Mouse (Mus musculus) hindbrain, embryonic 13.5 days (tissue): ENCODE results near the gene Myoz1. TPM values are rescaled to one million over a fixed set of nuclear protein-coding genes. Genes with fewer than 3 reads are reported as not detected.

Source experiments
- ATAC-seq: fragments of 200-750 bp; cut with Nextera tagmentation; 2 replicates; pipeline ENCODE4 v1.8.0; 2017; ENCODE audit warnings: moderate TSS enrichment; ENCODE audit not compliant: low FRiP score
- H3K27ac ChIP-seq: fragments of 300-500 bp; sonication (generic); 2 replicates; pipeline ENCODE4 v1.5.1; 2015; ENCODE audit warnings: inconsistent platforms, mild to moderate bottlenecking, moderate library complexity
- H3K27me3 ChIP-seq: fragments of 300-500 bp; sonication (generic); 2 replicates; pipeline ENCODE4 v1.6.1; 2015; ENCODE audit warnings: mild to moderate bottlenecking, inconsistent platforms
- H3K36me3 ChIP-seq: fragments of 300-500 bp; sonication (generic); 2 replicates; pipeline ENCODE4 v1.6.1; 2015; ENCODE audit warnings: mild to moderate bottlenecking, inconsistent platforms
- H3K4me1 ChIP-seq: fragments of 300-500 bp; sonication (generic); replicated peaks from 2 replicates; pipeline ENCODE4 v1.6.1; 2015; ENCODE audit warnings: inconsistent platforms
- H3K4me2 ChIP-seq: fragments of 300-500 bp; sonication (generic); 2 replicates; pipeline ENCODE4 v1.6.1; 2015; ENCODE audit warnings: inconsistent platforms, mild to moderate bottlenecking, moderate library complexity
- H3K4me3 ChIP-seq: fragments of 300-500 bp; sonication (generic); 2 replicates; pipeline ENCODE4 v1.5.1; 2015; ENCODE audit warnings: mild to moderate bottlenecking, inconsistent platforms
- H3K9ac ChIP-seq: fragments of 300-500 bp; sonication (generic); 2 replicates; pipeline ENCODE4 v1.6.1; 2015; ENCODE audit warnings: mild to moderate bottlenecking, inconsistent platforms
- H3K9me3 ChIP-seq: fragments of 300-500 bp; sonication (generic); 2 replicates; pipeline ENCODE4 v1.6.1; 2016; ENCODE audit warnings: inconsistent platforms
- WGBS: fragments of 180-500 bp; shearing (Covaris S2); methylation state at CpG from one replicate; pipeline ENCODE4 v1.1.7; 2015; 5-methylcytosine and 5-hydroxymethylcytosine counted together
- polyA plus RNA-seq: library from polyadenylated mRNA; unstranded; fragments of >200 nt; fragmentation: Nextera tagmentation; extraction: Ambion mirVana; gene quantifications from 2 replicates; pipeline ENCODE4 v1.2.1, GENCODE M21; 2015

Myoz1 gene
- polyA plus RNA-seq, 1 experiment from 2014 or later = 0.30 TPM

DNA sequence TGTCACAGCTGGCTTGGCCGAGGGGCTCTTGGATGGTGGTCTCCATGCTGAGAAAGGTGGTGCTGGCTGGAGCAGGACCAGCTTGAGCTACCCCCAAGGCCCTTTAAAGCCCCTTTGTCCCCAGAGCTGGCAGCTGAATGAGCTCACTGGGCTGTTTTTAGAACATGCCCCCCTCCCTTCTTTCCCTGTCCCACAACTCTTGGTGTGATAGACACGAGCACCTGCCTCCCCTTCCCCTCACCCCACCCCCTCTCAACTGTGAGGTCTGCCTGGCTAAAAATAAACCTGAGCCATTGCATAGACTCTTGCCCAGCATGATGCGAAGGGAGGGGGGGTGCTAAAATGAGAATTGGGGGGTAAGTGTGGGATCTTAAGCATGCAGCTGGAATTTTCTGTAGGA, 8.1 kb upstream of the Myoz1 start:
- H3K9ac ChIP-seq = 0 out of 2 replicates have a peak overlapping the region, but pooled peaks have one; percentile 19
- H3K4me3 ChIP-seq = no peak overlapping the region
- peaks cover 17% of the 10 kb centered on the region for H3K4me1 ChIP-seq
- H3K9me3 ChIP-seq = no peaks in the 10 kb centered on the region
- peaks cover 59% of the 10 kb centered on the region for H3K27me3 ChIP-seq
- no peak overlapping the region for H3K4me2 ChIP-seq
- WGBS = 52% methylated on average over 3 of the region's 3 CpGs
- ATAC-seq = no peak
- H3K27ac ChIP-seq = no peak overlapping the region
- H3K36me3 ChIP-seq = no peaks in the 10 kb centered on the region

DNA sequence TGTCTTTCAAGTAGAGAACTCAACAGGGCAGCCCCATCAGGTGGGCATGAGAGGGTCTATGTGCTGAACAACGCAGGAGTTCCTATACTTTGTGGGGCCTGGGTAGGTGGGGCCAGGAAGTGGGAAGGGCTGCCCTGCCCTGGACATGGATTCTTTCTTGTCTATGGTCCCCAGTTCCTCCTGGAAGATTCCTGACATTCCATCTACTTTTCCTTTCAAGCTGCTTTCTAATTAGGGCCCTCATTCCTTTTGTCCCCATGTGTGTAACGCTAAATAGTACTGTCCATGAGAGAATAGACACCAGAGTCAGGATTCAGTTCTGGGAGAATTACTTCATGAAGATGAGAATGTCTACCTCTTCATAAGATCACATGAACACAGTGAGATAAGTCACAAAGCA, 7.3 kb upstream of the Myoz1 start:
- Histone ChIP-seq H3K27ac (no peak overlapping the region), H3K9me3 (no peaks in the 10 kb centered on the region), H3K9ac (no peak overlapping the region), H3K36me3 (no peaks in the 10 kb centered on the region), H3K4me2 (no peak overlapping the region), H3K4me3 (no peak overlapping the region), H3K27me3 (peaks cover 53% of the 10 kb centered on the region), H3K4me1 (peaks cover 17% of the 10 kb centered on the region)
- 71% methylated on average over 2 of the region's 2 CpGs for WGBS
- no peak for ATAC-seq

DNA sequence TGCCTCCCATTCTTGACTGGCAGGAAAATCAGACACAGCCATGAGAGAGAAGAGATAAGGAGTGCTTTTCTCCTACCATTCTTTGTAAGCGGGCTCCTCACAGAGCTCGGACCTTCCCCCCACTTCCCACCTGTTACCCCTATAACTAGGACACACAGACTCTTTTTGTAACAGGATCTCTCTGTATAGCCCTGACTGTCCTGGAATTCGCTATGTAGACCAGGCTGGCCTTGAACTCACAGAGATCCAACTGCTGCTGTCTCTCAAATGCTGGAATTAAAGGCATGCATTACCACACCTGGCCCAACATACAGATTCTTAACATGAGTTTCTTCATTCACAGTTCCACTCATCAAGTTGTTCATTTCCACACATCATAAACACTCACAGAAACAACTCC, 6.4 kb upstream of the Myoz1 start:
- no peak overlapping the region for H3K27ac ChIP-seq
- H3K9ac ChIP-seq = peak overlapping the region; percentile 82
- H3K27me3 ChIP-seq = peaks cover 45% of the 10 kb centered on the region
- no peaks in the 10 kb centered on the region for H3K36me3 ChIP-seq
- H3K4me2 ChIP-seq = peak overlapping the region; percentile 74
- WGBS = 90% methylated on average over 3 of the region's 3 CpGs
- H3K9me3 ChIP-seq = no peaks in the 10 kb centered on the region
- H3K4me3 ChIP-seq = no peak overlapping the region
- peaks cover 17% of the 10 kb centered on the region for H3K4me1 ChIP-seq
- ATAC-seq = no peak

DNA sequence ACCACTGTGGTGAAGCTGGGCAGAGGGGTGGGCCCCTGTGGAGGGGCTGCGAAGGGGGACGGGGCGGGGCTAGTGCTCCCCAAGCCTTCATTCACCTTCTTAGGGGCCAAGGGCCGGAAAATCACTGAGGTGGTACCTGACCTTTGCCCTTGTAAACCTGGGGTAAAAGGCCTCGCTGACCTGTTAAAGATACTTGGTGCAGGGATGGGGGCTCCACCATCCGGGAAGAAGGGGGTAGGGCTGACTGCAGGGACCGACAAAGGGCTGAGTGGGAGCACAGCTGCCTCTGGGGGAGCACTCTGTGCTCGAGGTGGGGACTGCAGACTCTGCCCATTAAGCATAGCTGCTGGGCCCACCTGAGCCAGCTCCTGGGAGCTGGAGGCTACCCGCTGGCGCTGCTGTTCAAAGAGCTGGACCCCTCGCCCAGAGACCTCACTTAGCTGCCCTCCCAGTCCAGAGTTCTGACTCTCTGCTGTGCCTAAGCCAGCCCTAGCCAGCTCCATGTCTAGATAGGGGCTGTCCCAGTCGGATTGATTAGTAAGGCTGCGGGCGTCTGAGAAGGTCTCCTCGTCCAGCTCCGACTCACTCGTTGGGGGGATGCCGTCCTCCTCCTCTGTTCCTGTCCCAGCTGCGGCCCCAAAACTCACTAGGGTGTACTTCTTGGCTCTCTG, 5.5 kb upstream of the Myoz1 start:
- H3K36me3 ChIP-seq = no peaks in the 10 kb centered on the region
- H3K27ac ChIP-seq = peak overlapping the region; percentile 88
- 9% methylated on average over 19 of the region's 19 CpGs for WGBS
- ATAC-seq = peak; percentile 67; the same call in 1 of the 2 replicates
- peaks cover 17% of the 10 kb centered on the region for H3K4me1 ChIP-seq
- peak overlapping the region; percentile 55 for H3K4me3 ChIP-seq
- peaks cover 35% of the 10 kb centered on the region for H3K27me3 ChIP-seq
- no peaks in the 10 kb centered on the region for H3K9me3 ChIP-seq
- peak overlapping the region; percentile 74 for H3K4me2 ChIP-seq
- peak overlapping the region; percentile 82 for H3K9ac ChIP-seq

DNA sequence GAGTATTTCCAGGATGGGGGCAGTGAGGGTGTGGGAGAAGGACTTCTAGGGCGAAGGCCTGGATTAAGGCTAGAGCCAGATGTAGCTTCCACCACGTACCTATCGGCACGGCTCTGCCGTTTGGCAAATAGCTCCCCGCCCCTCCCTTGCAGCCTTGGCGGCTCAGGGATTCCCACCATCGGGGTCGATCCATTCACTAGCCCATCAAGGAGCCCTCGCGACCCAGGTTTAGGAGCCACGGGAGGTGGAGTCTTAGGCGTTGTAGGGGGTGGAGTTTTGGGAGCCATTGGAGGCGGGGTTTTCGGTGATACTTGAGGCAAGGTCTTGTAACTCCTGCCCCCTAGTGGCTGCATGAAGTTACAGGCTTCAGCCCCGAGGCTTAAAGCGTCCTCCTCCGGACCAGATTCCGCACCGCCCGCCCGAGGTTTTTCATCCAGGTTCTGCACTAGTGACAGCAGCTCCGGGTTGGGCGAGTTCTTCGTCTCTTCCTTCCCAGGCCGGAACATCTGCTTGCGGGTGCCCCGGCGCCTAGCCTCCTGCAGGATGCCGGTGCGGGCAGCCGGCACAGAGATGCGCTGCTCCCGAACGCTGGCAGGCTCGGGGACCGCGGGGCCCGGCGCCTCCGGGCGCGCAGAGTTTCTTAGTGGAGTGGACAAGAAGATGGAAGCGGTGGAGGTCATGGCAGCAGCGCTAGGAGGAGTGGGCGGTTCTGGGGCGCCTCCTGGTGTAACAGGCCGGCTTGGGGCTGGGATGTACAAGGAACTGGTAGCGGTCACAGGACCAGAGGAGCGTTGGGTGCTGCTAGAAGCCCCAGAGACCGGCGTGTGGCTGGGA, 4.7 kb upstream of the Myoz1 start:
- H3K36me3 ChIP-seq = no peaks in the 10 kb centered on the region
- peak; percentile 86 for ATAC-seq

DNA sequence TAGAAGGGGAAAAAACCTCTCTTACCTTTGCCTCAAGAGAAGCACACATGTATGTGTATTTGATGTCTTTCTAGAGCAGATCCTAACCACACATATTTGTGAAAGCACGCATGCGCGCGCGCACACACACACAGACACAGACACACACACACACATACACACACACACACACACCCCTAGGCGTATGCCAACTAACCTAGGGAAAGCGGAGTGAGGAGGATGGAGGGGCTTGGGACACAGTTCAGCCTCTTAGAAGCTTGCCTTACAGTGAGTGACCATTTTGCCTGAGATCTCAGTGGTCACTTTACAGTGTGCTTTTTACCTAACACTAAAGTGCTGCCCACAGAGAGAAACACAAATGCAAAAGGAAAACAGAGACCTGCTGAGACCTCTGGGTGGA, 3.3 kb upstream of the Myoz1 start:
- Histone ChIP-seq H3K4me2 (no peak overlapping the region), H3K27me3 (peaks cover 25% of the 10 kb centered on the region), H3K4me1 (peaks cover 17% of the 10 kb centered on the region), H3K9ac (no peak overlapping the region), H3K9me3 (no peaks in the 10 kb centered on the region), H3K4me3 (no peak overlapping the region), H3K27ac (no peak overlapping the region), H3K36me3 (no peaks in the 10 kb centered on the region)
- ATAC-seq = no peak
- 97% methylated on average over 7 of the region's 7 CpGs for WGBS

More for the DNA sequence above, 4.7 kb upstream of the Myoz1 start:
- H3K4me3 ChIP-seq = peak overlapping the region; percentile 55
- peaks cover 17% of the 10 kb centered on the region for H3K4me1 ChIP-seq
- WGBS = 2% methylated on average over 52 of the region's 52 CpGs
- peak overlapping the region; percentile 88 for H3K27ac ChIP-seq
- H3K9ac ChIP-seq = peak overlapping the region; percentile 82
- H3K9me3 ChIP-seq = no peaks in the 10 kb centered on the region
- peaks cover 31% of the 10 kb centered on the region for H3K27me3 ChIP-seq
- peak overlapping the region; percentile 74 for H3K4me2 ChIP-seq

DNA sequence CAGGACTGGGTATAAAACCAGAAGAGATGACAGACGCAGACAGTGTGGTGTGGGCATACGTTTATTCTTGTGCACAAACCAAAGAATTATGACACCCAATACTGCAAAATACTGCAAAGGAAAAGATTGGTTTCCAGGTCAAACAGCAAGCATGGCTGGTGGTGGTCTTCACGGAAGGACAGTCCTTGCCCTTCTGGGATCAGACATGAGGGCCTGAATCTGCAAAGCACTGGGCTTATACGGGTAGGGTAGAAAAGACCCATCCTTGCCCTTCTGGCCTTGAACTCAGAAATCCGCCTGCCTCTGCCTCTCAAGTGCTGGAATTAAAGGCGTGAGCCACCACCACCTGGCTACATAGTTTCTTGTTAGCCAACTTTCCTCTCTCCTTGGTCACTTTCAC, 2.6 kb upstream of the Myoz1 start:
- Histone ChIP-seq H3K4me3 (no peak overlapping the region), H3K9me3 (no peaks in the 10 kb centered on the region), H3K9ac (no peak overlapping the region), H3K4me2 (no peak overlapping the region), H3K36me3 (no peaks in the 10 kb centered on the region), H3K4me1 (peaks cover 17% of the 10 kb centered on the region), H3K27ac (no peak overlapping the region), H3K27me3 (peaks cover 20% of the 10 kb centered on the region)
- 86% methylated on average over 6 of the region's 6 CpGs for whole genome bisulfite sequencing
- ATAC-seq = no peak

DNA sequence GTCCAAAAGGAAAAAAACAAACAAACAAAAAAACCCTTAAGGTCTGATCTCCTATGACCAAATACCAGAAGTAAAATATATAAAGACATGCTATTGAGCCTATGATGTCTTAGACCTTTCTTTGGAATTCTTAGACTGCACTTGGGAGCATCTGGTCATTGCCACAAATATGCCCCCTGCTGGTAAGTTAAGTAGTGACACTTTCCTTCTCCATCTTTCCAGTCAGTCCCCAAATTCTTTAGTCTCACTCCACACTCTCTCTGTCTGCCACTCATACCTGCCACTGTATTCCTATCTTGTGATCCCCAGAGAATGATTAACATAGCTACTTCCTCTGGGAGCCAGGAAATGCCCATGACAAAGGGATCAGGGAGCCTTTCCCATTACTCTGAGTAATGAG, 2.0 kb upstream of the Myoz1 start:
- no peak for ATAC-seq
- Histone ChIP-seq H3K9me3 (no peaks in the 10 kb centered on the region), H3K4me3 (no peak overlapping the region), H3K4me1 (peaks cover 17% of the 10 kb centered on the region), H3K9ac (no peak overlapping the region), H3K36me3 (no peaks in the 10 kb centered on the region), H3K4me2 (no peak overlapping the region), H3K27me3 (peaks cover 15% of the 10 kb centered on the region), H3K27ac (no peak overlapping the region)

DNA sequence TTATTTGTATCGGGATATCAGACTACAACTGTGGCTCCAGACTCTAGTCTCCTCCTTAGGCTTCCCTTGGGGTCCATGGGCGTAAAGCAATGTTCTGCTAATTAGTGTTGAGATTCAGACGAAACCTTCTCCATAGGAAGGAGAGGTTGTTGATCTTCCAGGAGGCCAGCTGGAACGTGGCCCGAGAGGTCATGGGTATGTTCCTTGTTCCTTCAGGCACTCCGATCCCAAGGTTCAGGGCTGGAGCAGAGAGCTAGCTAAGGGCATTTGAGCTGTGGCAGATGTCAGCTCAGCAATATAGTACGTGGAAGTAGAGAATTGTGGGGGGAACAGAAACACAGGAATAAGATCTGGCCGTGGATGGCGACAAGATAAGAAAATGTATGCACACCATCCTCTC, 609 bp downstream of the Myoz1 start:
- no peaks in the 10 kb centered on the region for H3K36me3 ChIP-seq
- 76% methylated on average over 9 of the region's 9 CpGs for WGBS
- no peaks in the 10 kb centered on the region for H3K9me3 ChIP-seq
- peaks cover 4% of the 10 kb centered on the region; the same call in 1 of the 2 replicates for H3K4me1 ChIP-seq
- 0 out of 2 replicates have a peak, but pooled peaks cover 2% of the 10 kb centered on the region for H3K27me3 ChIP-seq
- H3K4me2 ChIP-seq = no peak overlapping the region
- H3K27ac ChIP-seq = no peak overlapping the region
- ATAC-seq = no peak
- H3K4me3 ChIP-seq = no peak overlapping the region
- H3K9ac ChIP-seq = no peak overlapping the region

DNA sequence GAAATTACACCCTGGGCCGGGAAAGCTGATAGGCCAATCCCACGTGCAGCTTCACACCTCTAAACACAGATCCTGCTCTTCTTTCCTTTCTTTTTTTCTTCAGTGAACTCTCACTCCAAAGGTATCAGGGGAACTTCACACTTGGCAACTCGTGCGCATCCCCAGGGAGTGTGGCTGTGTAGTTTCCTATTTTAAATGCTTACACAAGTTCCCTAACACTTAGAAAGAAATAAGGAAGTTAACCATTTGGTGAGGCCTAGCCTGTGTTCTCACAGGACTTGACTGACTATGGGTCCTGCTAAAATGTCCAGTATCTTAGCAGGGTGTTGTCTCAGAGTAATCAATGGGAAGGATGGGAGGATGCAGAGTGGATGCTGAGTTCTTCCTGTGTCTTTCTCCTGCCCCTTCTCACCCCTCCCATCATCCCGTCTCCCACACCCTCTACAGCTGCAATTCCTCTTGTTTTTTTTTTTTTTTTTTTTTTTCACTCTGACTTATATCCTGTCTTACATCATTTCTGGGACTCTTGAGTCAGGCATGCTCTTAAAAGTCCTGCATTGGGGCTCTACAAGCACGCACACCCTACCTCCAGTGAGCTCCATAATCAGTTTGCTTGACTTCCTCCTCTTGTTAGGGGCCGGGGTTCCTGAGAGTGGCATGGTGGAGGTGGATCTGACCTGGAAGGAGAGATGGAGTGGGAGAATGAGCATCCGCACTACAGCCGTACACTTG, 1.5 kb downstream of the Myoz1 start:
- H3K36me3 ChIP-seq = no peaks in the 10 kb centered on the region
- 0 out of 2 replicates have a peak, but pooled peaks cover 2% of the 10 kb centered on the region for H3K27me3 ChIP-seq
- H3K9me3 ChIP-seq = no peaks in the 10 kb centered on the region
- no peak overlapping the region for H3K4me3 ChIP-seq
- no peak overlapping the region for H3K4me2 ChIP-seq
- no peaks in the 10 kb centered on the region for H3K4me1 ChIP-seq
- H3K9ac ChIP-seq = no peak overlapping the region
- ATAC-seq = no peak
- WGBS = 82% methylated on average over 9 of the region's 9 CpGs
- H3K27ac ChIP-seq = no peak overlapping the region

DNA sequence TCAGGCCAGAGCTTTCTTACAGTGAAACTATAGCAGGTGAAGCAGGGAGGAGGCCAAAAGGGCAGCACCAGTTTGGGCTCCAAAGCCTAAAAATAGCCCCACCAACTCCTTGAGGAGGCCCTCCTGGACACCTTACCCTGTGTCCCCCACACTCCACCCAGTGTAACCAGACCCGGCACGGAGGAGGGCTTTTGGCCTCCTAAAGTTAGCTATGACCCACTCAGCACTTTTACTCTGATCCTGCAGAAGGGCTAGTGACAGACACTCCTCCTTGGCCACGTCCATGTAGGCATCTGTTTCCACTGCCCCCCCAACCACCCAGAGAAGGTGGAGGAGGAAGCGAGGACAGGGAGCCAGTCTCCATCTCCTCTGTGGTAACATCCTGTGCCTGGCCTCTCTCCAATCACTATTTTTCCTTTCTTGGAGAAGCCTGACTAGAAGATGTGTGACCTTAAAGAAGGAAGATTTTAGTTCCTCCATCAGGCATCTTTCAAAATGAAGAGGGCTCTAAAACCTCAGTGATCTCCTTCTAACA, 4.6 kb downstream of the Myoz1 start:
- no peak overlapping the region for H3K9ac ChIP-seq
- no peak overlapping the region for H3K27ac ChIP-seq
- H3K9me3 ChIP-seq = no peaks in the 10 kb centered on the region
- no peak overlapping the region for H3K4me2 ChIP-seq
- no peak for ATAC-seq
- 71% methylated on average over 4 of the region's 4 CpGs for WGBS
- no peaks in the 10 kb centered on the region for H3K27me3 ChIP-seq
- H3K36me3 ChIP-seq = no peaks in the 10 kb centered on the region
- H3K4me3 ChIP-seq = no peak overlapping the region
- H3K4me1 ChIP-seq = no peaks in the 10 kb centered on the region

DNA sequence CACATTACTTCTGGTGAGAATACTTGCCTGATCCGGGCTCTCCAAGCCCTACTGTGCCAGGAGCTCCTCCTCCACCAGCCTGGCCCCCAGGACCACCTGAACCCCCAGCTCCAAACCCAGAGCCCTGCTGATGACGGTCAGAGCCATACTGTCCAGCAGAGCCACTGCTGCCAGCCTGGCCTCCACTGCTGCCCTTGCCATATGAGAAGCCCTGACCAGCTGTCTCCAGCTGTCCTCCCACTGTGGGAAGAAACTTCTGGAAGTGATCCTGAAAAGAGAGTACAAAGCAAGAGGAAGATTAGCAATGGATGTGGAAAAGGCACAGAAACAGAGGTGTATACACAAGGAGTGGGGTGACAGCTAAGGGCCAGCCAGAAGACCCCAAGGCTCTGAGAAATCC, 5.3 kb downstream of the Myoz1 start:
- no peaks in the 10 kb centered on the region for H3K36me3 ChIP-seq
- no peaks in the 10 kb centered on the region for H3K9me3 ChIP-seq
- WGBS = 78% methylated on average over 2 of the region's 2 CpGs
- ATAC-seq = no peak
- no peak overlapping the region for H3K9ac ChIP-seq
- H3K4me3 ChIP-seq = no peak overlapping the region
- H3K4me1 ChIP-seq = no peaks in the 10 kb centered on the region
- H3K4me2 ChIP-seq = no peak overlapping the region
- H3K27me3 ChIP-seq = no peaks in the 10 kb centered on the region
- no peak overlapping the region for H3K27ac ChIP-seq
